Comparison of ENCODE assay signal across 27 mouse cellular contexts in genomic region chr7:74924156-74924555, GRCm38 (mm10).
"Had no signal": no experiment of that assay in that cellular context is flagged by ENCODE, and none has a peak within 500 bp of the region (broad histone marks: within the 10 kb centered on the region; RNA-seq: fewer than 3 reads in every experiment).

No protein-coding gene starts in this region.

- H3K9ac ChIP-seq: embryonic facial prominence, embryonic 12.5 days; embryonic facial prominence, embryonic 13.5 days; embryonic facial prominence, embryonic 15.5 days; forebrain, embryonic 12.5 days; forebrain, embryonic 13.5 days; forebrain, embryonic 15.5 days; forebrain, postnatal 0 days had no signal

- H3K27ac ChIP-seq: embryonic facial prominence, embryonic 10.5 days; embryonic facial prominence, embryonic 12.5 days; embryonic facial prominence, embryonic 13.5 days; embryonic facial prominence, embryonic 15.5 days; forebrain, embryonic 10.5 days; forebrain, embryonic 12.5 days; forebrain, embryonic 13.5 days; forebrain, embryonic 15.5 days; gastrocnemius, adult 2 months; heart, adult 2 months; heart, embryonic 10.5 days had no signal

- ATAC-seq: forebrain, embryonic 13.5 days; forebrain, embryonic 14.5 days; forebrain, embryonic 15.5 days; forebrain, embryonic 16.5 days; forebrain, postnatal 0 days had no signal

- DNase-seq: cerebellum, adult 9-11 months; cerebellum, postnatal 10 days; cerebellum, postnatal 14 days; cerebellum, postnatal 25 days; cerebellum, postnatal 36 days; embryo, embryonic 11 days; forebrain, postnatal 0 days; gastrocnemius, adult 2 months; gastrocnemius, postnatal 10 days; gastrocnemius, postnatal 14 days; gastrocnemius, postnatal 25 days; gastrocnemius, postnatal 36 days; heart, adult 11 months; heart, adult 18-20 months; heart, adult 2 months had no signal

- H3K4me1 ChIP-seq: embryonic facial prominence, embryonic 12.5 days; embryonic facial prominence, embryonic 13.5 days; embryonic facial prominence, embryonic 15.5 days had no signal

- H3K9me3 ChIP-seq: embryonic facial prominence, embryonic 10.5 days; embryonic facial prominence, embryonic 12.5 days; embryonic facial prominence, embryonic 13.5 days; embryonic facial prominence, embryonic 15.5 days; forebrain, embryonic 10.5 days; forebrain, embryonic 12.5 days; forebrain, embryonic 13.5 days; forebrain, embryonic 15.5 days; heart, embryonic 10.5 days had no signal

- H3K4me3 ChIP-seq: embryonic facial prominence, embryonic 10.5 days; embryonic facial prominence, embryonic 12.5 days; embryonic facial prominence, embryonic 13.5 days; embryonic facial prominence, embryonic 15.5 days; erythroblast, embryonic 14.5 days; forebrain, embryonic 10.5 days; forebrain, embryonic 12.5 days; forebrain, embryonic 13.5 days; forebrain, embryonic 15.5 days; gastrocnemius, adult 2 months; heart, adult 2 months; heart, embryonic 10.5 days had no signal

- H3K36me3 ChIP-seq: embryonic facial prominence, embryonic 10.5 days; embryonic facial prominence, embryonic 12.5 days; embryonic facial prominence, embryonic 13.5 days; embryonic facial prominence, embryonic 15.5 days; forebrain, embryonic 10.5 days; forebrain, embryonic 12.5 days; forebrain, embryonic 15.5 days; heart, embryonic 10.5 days had no signal
